Mouse (Mus musculus) intestine, postnatal 0 days (tissue): Measurements from ENCODE around the gene Tm4sf19. TPM values are rescaled to one million over a fixed set of nuclear protein-coding genes. Genes with fewer than 3 reads are reported as not detected.
"Not testable (repeated sequence)": the region's sequence is repeated elsewhere in the genome, so short reads cannot be mapped to it uniquely, and the experiment has no call there.

ENCODE experiments used
- ATAC-seq: fragments of 200-750 bp; cut with Nextera tagmentation; 2 replicates; pipeline ENCODE4 v1.8.0; 2017; ENCODE audit warnings: mild to moderate bottlenecking, moderate TSS enrichment, moderate library complexity
- H3K27ac ChIP-seq: fragments of 300-500 bp; sonication (generic); 2 replicates; pipeline ENCODE4 v1.5.1; 2014; ENCODE audit warnings: mild to moderate bottlenecking, low read depth, low read length, moderate library complexity
- H3K27me3 ChIP-seq: fragments of 300-500 bp; sonication (generic); replicated peaks from 2 replicates; pipeline ENCODE4 v1.6.1; 2014; ENCODE audit warnings: low read length, mixed read lengths; ENCODE audit not compliant: control insufficient read depth, insufficient read depth
- H3K36me3 ChIP-seq: fragments of 300-500 bp; sonication (generic); 2 replicates; pipeline ENCODE4 v1.6.1; 2014; ENCODE audit warnings: mild to moderate bottlenecking, moderate library complexity; ENCODE audit not compliant: control insufficient read depth, insufficient read depth
- H3K4me1 ChIP-seq: fragments of 300-500 bp; sonication (generic); replicated peaks from 2 replicates; pipeline ENCODE4 v1.6.1; 2014; ENCODE audit warnings: antibody characterized with exemption, low read length, mixed read lengths; ENCODE audit not compliant: control insufficient read depth, insufficient read depth
- H3K4me2 ChIP-seq: fragments of 300-500 bp; sonication (generic); replicated peaks from 2 replicates; pipeline ENCODE4 v1.6.1; 2014; ENCODE audit warnings: low read depth, mild to moderate bottlenecking, moderate library complexity
- H3K4me3 ChIP-seq: fragments of 300-500 bp; sonication (generic); 2 replicates; pipeline ENCODE4 v1.5.1; 2014; ENCODE audit warnings: low read depth, low read length
- H3K9ac ChIP-seq: fragments of 300-500 bp; sonication (generic); 2 replicates; pipeline ENCODE4 v1.6.1; 2014; ENCODE audit warnings: mild to moderate bottlenecking, low read depth, low read length
- H3K9me3 ChIP-seq: fragments of 300-500 bp; sonication (generic); 2 replicates; pipeline ENCODE4 v1.6.1; 2016; ENCODE audit warnings: mixed run types; ENCODE audit not compliant: control insufficient read depth
- CTCF ChIP-seq: sonication (generic); IDR thresholded peaks from 2 replicates; pipeline ENCODE4 v1.5.1; 2016; ENCODE audit warnings: low read depth, mild to moderate bottlenecking, control low read depth, antibody characterized with exemption, moderate library complexity
- WGBS: fragments of 180-500 bp; shearing (Covaris S2); extraction: QIAGEN DNeasy Blood & Tissue Kit; methylation state at CpG from one replicate; pipeline ENCODE4 v1.1.7; 2014; 5-methylcytosine and 5-hydroxymethylcytosine counted together
- polyA plus RNA-seq: library from polyadenylated mRNA; unstranded; fragments of >200 nt; fragmentation: Nextera tagmentation; extraction: Ambion mirVana; gene quantifications from 2 replicates; pipeline ENCODE4 v1.2.1, GENCODE M21; 2015

Tm4sf19 gene
- polyA plus RNA-seq, 1 experiment from 2014 or later, result not detected

- Histone ChIP-seq H3K4me3 (peak overlapping the region; percentile 5; the same call in 1 of the 2 replicates), H3K36me3 (no peaks in the 10 kb centered on the region), H3K4me1 (peaks cover 3% of the 10 kb centered on the region; the same call in 1 of the 2 replicates), H3K9me3 (no peaks in the 10 kb centered on the region), H3K9ac (no peak overlapping the region), H3K27ac (no peak overlapping the region), H3K4me2 (peak overlapping the region; percentile 18), H3K27me3 (no peaks in the 10 kb centered on the region)
- ATAC-seq, result no peak
- TF ChIP-seq CTCF, result no peak
- WGBS, result 83% methylated on average over 2 of the region's 2 CpGs
Observed at GRCm38 (mm10) chr16:32433138-32433537, 32.8 kb downstream of the Tm4sf19 start.

GRCm38 (mm10) chr16:32434066-32434465 lies 33.8 kb downstream of the Tm4sf19 start:
- no peak overlapping the region for H3K9ac ChIP-seq
- peak overlapping the region; percentile 18; the same call in 1 of the 2 replicates for H3K4me2 ChIP-seq
- no peak overlapping the region for H3K27ac ChIP-seq
- no peak for ATAC-seq
- no peak for TF ChIP-seq CTCF
- WGBS, result 32% methylated on average over 6 of the region's 6 CpGs
- H3K4me3 ChIP-seq, result no peak overlapping the region
- H3K4me1 ChIP-seq, result peaks cover 3% of the 10 kb centered on the region; the same call in 1 of the 2 replicates
- no peaks in the 10 kb centered on the region for H3K36me3 ChIP-seq
- no peaks in the 10 kb centered on the region for H3K9me3 ChIP-seq
- no peaks in the 10 kb centered on the region for H3K27me3 ChIP-seq

GRCm38 (mm10) chr16:32434691-32435090 lies 34.4 kb downstream of the Tm4sf19 start:
- H3K9me3 ChIP-seq, result no peaks in the 10 kb centered on the region
- no peak overlapping the region for H3K4me2 ChIP-seq
- H3K27me3 ChIP-seq, result no peaks in the 10 kb centered on the region
- ATAC-seq, result no peak
- H3K36me3 ChIP-seq, result peaks cover 5% of the 10 kb centered on the region; the same call in 1 of the 2 replicates
- no peak overlapping the region for H3K27ac ChIP-seq
- no peak overlapping the region for H3K9ac ChIP-seq
- peaks cover 2% of the 10 kb centered on the region; the same call in 1 of the 2 replicates for H3K4me1 ChIP-seq
- no peak overlapping the region for H3K4me3 ChIP-seq
- TF ChIP-seq CTCF, result no peak

GRCm38 (mm10) chr16:32436657-32437056 lies 36.4 kb downstream of the Tm4sf19 start:
- Histone ChIP-seq H3K27me3 (no peaks in the 10 kb centered on the region), H3K4me3 (no peak overlapping the region), H3K36me3 (peaks cover 5% of the 10 kb centered on the region), H3K9ac (no peak overlapping the region), H3K27ac (no peak overlapping the region), H3K4me2 (no peak overlapping the region), H3K4me1 (no peaks in the 10 kb centered on the region), H3K9me3 (no peaks in the 10 kb centered on the region)
- no peak for TF ChIP-seq CTCF
- 61% methylated on average over 1 of the region's 1 CpGs for WGBS
- ATAC-seq, result no peak

DNA sequence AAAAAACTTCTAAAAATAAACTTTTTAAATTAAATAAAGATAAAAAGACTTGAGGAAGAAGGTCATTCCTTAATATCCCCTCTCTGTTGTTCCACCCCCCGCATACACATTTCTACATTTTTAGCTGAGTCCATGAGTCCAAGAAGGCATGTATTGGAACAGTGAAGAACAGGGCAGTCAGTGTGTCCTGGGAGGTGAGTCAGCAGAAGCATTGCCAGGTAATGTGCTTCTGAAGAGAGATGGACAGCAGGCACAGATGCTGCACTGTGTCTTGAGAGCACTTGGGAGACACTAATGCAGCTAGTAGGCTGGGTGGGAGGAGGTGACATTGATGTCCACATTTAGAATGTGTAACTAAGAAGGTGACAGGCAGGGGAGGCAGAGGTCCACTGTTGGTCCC lies 37.0 kb downstream of the Tm4sf19 start:
- Histone ChIP-seq H3K4me3 (no peak overlapping the region), H3K27me3 (no peaks in the 10 kb centered on the region), H3K4me2 (no peak overlapping the region), H3K9me3 (no peaks in the 10 kb centered on the region), H3K36me3 (peaks cover 5% of the 10 kb centered on the region), H3K9ac (no peak overlapping the region), H3K4me1 (no peaks in the 10 kb centered on the region), H3K27ac (no peak overlapping the region; the same call in 1 of the 2 replicates)
- ATAC-seq, result no peak; the same call in 1 of the 2 replicates
- WGBS, result 95% methylated on average over 1 of the region's 1 CpGs
- TF ChIP-seq CTCF, result no peak

- Histone ChIP-seq H3K4me2 (no peak overlapping the region), H3K4me1 (0 out of 2 replicates have a peak, but pooled peaks cover 2% of the 10 kb centered on the region), H3K9me3 (no peaks in the 10 kb centered on the region), H3K9ac (no peak overlapping the region), H3K27ac (peak overlapping the region; percentile 30; the same call in 1 of the 2 replicates), H3K27me3 (no peaks in the 10 kb centered on the region), H3K36me3 (peaks cover 5% of the 10 kb centered on the region), H3K4me3 (no peak overlapping the region)
- no peak for TF ChIP-seq CTCF
- 85% methylated on average over 3 of the region's 3 CpGs for WGBS
- no peak for ATAC-seq
Observed at GRCm38 (mm10) chr16:32441432-32441831, 41.1 kb downstream of the Tm4sf19 start.

GRCm38 (mm10) chr16:32444615-32445014 lies 44.3 kb downstream of the Tm4sf19 start:
- not testable (repeated sequence) for H3K27me3 ChIP-seq, H3K4me1 ChIP-seq, H3K4me2 ChIP-seq, H3K36me3 ChIP-seq, H3K9ac ChIP-seq, H3K4me3 ChIP-seq, ATAC-seq, H3K9me3 ChIP-seq
- WGBS, result 77% methylated on average over 3 of the region's 3 CpGs
- peak overlapping the region; percentile 89; the same call in 1 of the 2 replicates for H3K27ac ChIP-seq
